Comparison of ENCODE assay signal across 26 mouse cellular contexts in the genomic region with DNA sequence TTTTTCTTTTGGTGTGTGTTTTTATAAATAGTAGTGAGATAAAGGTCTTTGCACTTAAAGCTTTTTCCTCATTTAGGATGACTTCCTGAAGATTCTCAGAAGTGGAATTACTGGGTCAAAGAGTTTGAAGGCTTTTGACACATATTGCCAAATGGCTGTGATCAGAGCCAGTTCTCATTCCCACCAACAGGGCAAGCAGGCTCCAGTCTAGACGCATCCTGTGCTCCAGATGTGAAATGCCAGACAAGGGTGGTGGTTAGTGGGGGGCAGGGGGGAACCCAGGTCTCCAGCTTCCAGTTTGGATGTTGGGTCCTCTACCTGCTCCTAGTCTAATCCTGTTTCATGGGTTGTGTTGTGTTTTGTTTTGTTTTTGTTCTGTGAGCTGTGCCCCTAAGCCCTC. TPM values are rescaled to one million over a fixed set of nuclear protein-coding genes. Genes with fewer than 3 reads are reported as not detected.
"Had no signal": no experiment of that assay in that cellular context is flagged by ENCODE, and none has a peak within 500 bp of the region (broad histone marks: within the 10 kb centered on the region; RNA-seq: fewer than 3 reads in every experiment).

No protein-coding gene starts in this region.

- H3K4me2 ChIP-seq: heart, embryonic 11.5 days; heart, embryonic 13.5 days; heart, embryonic 15.5 days; hindbrain, embryonic 13.5 days; hindbrain, embryonic 15.5 days; kidney, embryonic 15.5 days; limb, embryonic 13.5 days; limb, embryonic 15.5 days had no signal

- H3K4me3 ChIP-seq: heart, adult 2 months; heart, embryonic 13.5 days; heart, embryonic 15.5 days; hindbrain, embryonic 13.5 days; hindbrain, embryonic 15.5 days; kidney, embryonic 15.5 days; limb, embryonic 13.5 days; limb, embryonic 15.5 days had no signal

- H3K9me3 ChIP-seq: heart, embryonic 13.5 days; heart, embryonic 15.5 days; hindbrain, embryonic 13.5 days; hindbrain, embryonic 15.5 days; kidney, embryonic 15.5 days; limb, embryonic 13.5 days; limb, embryonic 15.5 days had no signal

- DNase-seq: forebrain, postnatal 0 days; gastrocnemius, postnatal 14 days; gastrocnemius, postnatal 36 days; heart, adult 11 months; heart, adult 2 months; heart, postnatal 14 days; heart, postnatal 36 days; kidney, adult 11 months; kidney, adult 2 months; kidney, adult 9 months; kidney, postnatal 14 days; kidney, postnatal 36 days; layer of hippocampus, adult 9-11 months; layer of hippocampus, postnatal 36 days; left cerebral cortex, postnatal 4 days had no signal

- ATAC-seq: forebrain, postnatal 0 days; hindbrain, postnatal 0 days had no signal

- H3K27ac ChIP-seq: heart, adult 2 months; heart, embryonic 13.5 days; heart, embryonic 15.5 days; hindbrain, embryonic 13.5 days; hindbrain, embryonic 15.5 days; hindbrain, postnatal 0 days; kidney, embryonic 15.5 days; kidney, postnatal 0 days; limb, embryonic 13.5 days; limb, embryonic 15.5 days had no signal

- H3K36me3 ChIP-seq: heart, embryonic 13.5 days; heart, embryonic 15.5 days; hindbrain, embryonic 13.5 days; hindbrain, embryonic 15.5 days; kidney, embryonic 15.5 days; limb, embryonic 13.5 days; limb, embryonic 15.5 days had no signal

- H3K27me3 ChIP-seq: heart, embryonic 13.5 days; heart, embryonic 15.5 days; hindbrain, embryonic 13.5 days; hindbrain, embryonic 15.5 days; kidney, embryonic 15.5 days; limb, embryonic 13.5 days; limb, embryonic 15.5 days had no signal

- H3K9ac ChIP-seq: forebrain, postnatal 0 days; heart, embryonic 13.5 days; heart, embryonic 15.5 days; hindbrain, embryonic 13.5 days; hindbrain, embryonic 15.5 days; kidney, embryonic 15.5 days; limb, embryonic 13.5 days; limb, embryonic 15.5 days had no signal

RNA-seq across cellular contexts. Expression of a gene that starts 48.8 kb away (rescaled TPM):
- total RNA-seq: hematopoietic stem cell, adult 5-6 weeks had no signal
